Mouse (Mus musculus): ENCODE data around the gene Mrm2. TPM values are rescaled to one million over a fixed set of nuclear protein-coding genes. Genes with fewer than 3 reads are reported as not detected.
"Not testable (repeated sequence)": the region's sequence is repeated elsewhere in the genome, so short reads cannot be mapped to it uniquely, and the experiment has no call there.

Gene Mrm2
- polyA plus RNA-seq, 1 experiment from 2014 or later: 22.0 TPM

DNA sequence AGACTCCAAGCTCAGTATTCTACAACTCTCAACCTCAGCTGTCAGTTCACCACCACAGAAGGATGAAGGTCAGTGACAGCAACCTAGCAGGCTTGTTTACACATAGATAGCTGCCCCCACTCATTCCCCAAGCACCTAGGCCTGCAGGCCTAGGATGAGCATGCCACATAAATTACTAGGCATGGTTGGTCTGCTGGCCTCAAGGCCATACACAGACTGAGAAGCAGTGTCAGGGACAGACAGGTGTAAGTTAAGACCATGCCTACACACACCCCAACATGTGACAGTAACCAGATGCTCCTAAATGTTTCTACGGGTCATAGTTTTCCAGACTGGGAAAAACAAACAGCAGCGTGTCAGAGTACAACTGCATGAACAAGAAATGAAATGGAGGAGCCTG is 37.8 kb upstream of the Mrm2 start:
- peak; percentile 62; the same call in 1 of the 2 replicates for ATAC-seq (ENCODE audit: low FRiP score, low TSS enrichment)
- Histone ChIP-seq H3K4me2 (replicated peaks; ENCODE audit: low read depth, low read length) (no peak overlapping the region), H3K4me3 (ENCODE audit: low read length) (no peak overlapping the region), H3K9me3 (ENCODE audit: low read length) (no peaks in the 10 kb centered on the region), H3K36me3 (ENCODE audit: insufficient read depth, low read length) (0 out of 2 replicates have a peak, but pooled peaks cover 6% of the 10 kb centered on the region), H3K27ac (ENCODE audit: low read length) (no peak overlapping the region), H3K9ac (replicated peaks; ENCODE audit: low read length) (no peak overlapping the region), H3K27me3 (ENCODE audit: insufficient read depth, low read length) (no peaks in the 10 kb centered on the region), H3K4me1 (ENCODE audit: insufficient read depth, low read length) (peaks cover 14% of the 10 kb centered on the region)
- 43% methylated on average over 2 of the region's 2 CpGs for WGBS

DNA sequence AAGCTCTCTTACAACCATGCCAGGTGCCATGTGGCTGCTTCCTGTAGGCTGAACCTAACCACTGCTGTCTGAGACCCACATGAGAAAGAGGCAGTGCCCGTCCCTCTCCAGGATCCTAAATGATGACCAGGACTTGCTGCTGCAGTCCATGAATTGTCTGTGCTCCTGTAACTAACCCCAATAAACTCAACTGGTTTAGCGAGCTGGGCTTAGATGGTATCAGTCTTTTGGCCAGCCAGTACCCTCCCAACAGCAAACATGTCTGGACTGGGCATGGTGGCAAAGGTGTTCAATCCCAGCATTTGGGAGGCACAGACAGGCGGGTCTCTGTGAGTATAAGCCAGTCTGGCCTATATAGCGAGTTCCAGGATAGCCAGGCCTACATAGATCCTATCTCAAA is 37.2 kb upstream of the Mrm2 start:
- 80% methylated on average over 4 of the region's 4 CpGs for WGBS
- ATAC-seq (ENCODE audit: low FRiP score, low TSS enrichment): no peak

DNA sequence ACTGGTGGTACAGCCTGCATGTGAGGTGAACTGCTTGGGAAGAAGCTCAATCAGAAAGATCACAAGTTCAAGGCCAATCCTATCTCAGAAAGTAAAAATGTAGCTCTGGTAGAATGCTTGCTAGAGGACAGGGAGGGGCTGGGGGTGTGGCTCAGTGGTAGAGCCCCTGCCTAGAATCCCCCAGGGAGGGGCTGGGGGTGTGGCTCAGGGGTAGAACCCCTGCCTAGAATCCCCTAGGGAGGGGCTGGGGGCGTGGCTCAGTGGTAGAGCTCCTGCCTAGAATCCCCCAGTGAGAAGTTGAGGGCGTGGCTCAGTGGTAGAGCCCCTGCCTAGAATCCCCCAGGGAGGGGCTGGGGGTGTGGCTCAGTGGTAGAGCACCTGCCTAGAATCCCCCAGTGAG is 36.4 kb upstream of the Mrm2 start:
- ATAC-seq (ENCODE audit: low FRiP score, low TSS enrichment); H3K4me3 ChIP-seq (ENCODE audit: low read length); H3K27ac ChIP-seq (ENCODE audit: low read length); H3K4me2 ChIP-seq (replicated peaks; ENCODE audit: low read depth, low read length); H3K4me1 ChIP-seq (ENCODE audit: insufficient read depth, low read length); H3K27me3 ChIP-seq (ENCODE audit: insufficient read depth, low read length); H3K9ac ChIP-seq (replicated peaks; ENCODE audit: low read length); H3K9me3 ChIP-seq (ENCODE audit: low read length): not testable (repeated sequence)
- 95% methylated on average over 2 of the region's 2 CpGs for WGBS
- peaks cover 11% of the 10 kb centered on the region for H3K36me3 ChIP-seq (ENCODE audit: insufficient read depth, low read length)

More for the DNA sequence above, 37.2 kb upstream of the Mrm2 start:
- Histone ChIP-seq H3K9ac (replicated peaks; ENCODE audit: low read length) (no peak overlapping the region), H3K27me3 (ENCODE audit: insufficient read depth, low read length) (no peaks in the 10 kb centered on the region), H3K27ac (ENCODE audit: low read length) (no peak overlapping the region), H3K4me2 (replicated peaks; ENCODE audit: low read depth, low read length) (no peak overlapping the region), H3K4me1 (ENCODE audit: insufficient read depth, low read length) (peaks cover 9% of the 10 kb centered on the region), H3K36me3 (ENCODE audit: insufficient read depth, low read length) (0 out of 2 replicates have a peak, but pooled peaks cover 6% of the 10 kb centered on the region), H3K9me3 (ENCODE audit: low read length) (no peaks in the 10 kb centered on the region), H3K4me3 (ENCODE audit: low read length) (no peak overlapping the region)

DNA sequence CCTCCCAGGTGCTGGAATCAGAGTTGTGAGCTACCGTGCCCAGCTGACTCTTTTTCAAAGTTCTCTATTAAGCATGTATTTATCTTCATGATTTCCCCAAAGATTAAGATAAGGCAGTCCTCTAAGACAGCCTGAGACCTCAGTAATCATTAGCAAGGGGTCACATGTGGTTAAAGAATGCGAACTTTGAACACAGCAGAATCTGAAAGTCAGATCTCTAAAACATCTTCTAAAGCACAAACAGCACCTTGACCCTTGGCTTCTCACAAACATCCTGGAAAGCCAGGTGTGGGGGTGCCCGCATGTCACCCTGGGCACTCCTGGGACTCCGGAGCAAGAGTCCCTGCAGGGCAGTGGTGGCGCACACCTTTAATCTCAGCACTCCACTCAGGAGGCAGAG is 32.7 kb upstream of the Mrm2 start:
- no peak for ATAC-seq (ENCODE audit: low FRiP score, low TSS enrichment)
- 80% methylated on average over 5 of the region's 5 CpGs for WGBS
- no peak overlapping the region for H3K27ac ChIP-seq (ENCODE audit: low read length)

DNA sequence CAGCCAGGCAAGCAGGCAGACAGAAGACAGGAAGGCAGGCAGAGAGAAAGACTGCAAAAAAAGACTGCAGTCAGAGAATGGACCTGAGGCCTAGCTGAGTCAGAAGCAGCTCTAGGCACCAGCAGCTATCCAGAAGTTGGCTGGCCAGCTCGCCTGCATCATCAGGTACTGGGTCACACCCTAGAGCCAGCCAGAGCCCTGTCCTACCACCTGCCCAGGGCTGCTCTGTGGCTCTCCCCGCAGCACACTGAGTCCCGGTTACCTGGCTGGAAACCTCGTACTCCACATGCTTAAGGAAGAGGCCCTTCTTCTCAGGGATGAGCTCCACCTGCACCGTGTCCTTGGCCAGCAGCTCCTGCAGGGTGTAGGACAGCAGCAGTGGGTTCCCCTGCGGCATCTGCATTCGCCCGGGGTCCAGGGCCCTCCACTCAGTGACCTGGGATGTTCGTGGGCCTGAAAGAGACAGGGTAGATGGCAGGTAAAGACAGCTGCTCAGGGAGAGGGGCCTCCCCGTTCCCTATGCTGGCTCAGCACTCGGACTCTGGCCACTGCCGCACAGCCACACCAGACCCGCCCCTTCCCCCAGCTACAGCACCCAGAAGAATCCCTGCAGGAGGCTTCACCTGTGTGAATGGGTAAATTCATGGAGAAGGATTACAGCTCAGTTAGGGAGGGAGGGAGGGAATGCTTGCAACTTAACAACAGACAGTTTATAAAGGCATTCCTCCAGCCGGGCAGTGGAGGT is 28.4 kb upstream of the Mrm2 start:
- Histone ChIP-seq H3K27me3 (ENCODE audit: insufficient read depth, low read length) (no peaks in the 10 kb centered on the region), H3K9me3 (ENCODE audit: low read length) (peaks cover 4% of the 10 kb centered on the region; the same call in 1 of the 2 replicates), H3K27ac (ENCODE audit: low read length) (peak overlapping the region; percentile 25; the same call in 1 of the 2 replicates), H3K9ac (replicated peaks; ENCODE audit: low read length) (no peak overlapping the region), H3K36me3 (ENCODE audit: insufficient read depth, low read length) (peaks cover 24% of the 10 kb centered on the region), H3K4me1 (ENCODE audit: insufficient read depth, low read length) (no peaks in the 10 kb centered on the region), H3K4me3 (ENCODE audit: low read length) (no peak overlapping the region), H3K4me2 (replicated peaks; ENCODE audit: low read depth, low read length) (no peak overlapping the region)
- 79% methylated on average over 14 of the region's 14 CpGs for whole genome bisulfite sequencing
- peak; percentile 88 for ATAC-seq (ENCODE audit: low FRiP score, low TSS enrichment)

More for the DNA sequence above, 32.7 kb upstream of the Mrm2 start:
- Histone ChIP-seq H3K9me3 (ENCODE audit: low read length) (peaks cover 4% of the 10 kb centered on the region; the same call in 1 of the 2 replicates), H3K36me3 (ENCODE audit: insufficient read depth, low read length) (peaks cover 11% of the 10 kb centered on the region), H3K4me1 (ENCODE audit: insufficient read depth, low read length) (no peaks in the 10 kb centered on the region; the same call in 1 of the 2 replicates), H3K4me3 (ENCODE audit: low read length) (no peak overlapping the region), H3K4me2 (replicated peaks; ENCODE audit: low read depth, low read length) (no peak overlapping the region), H3K27me3 (ENCODE audit: insufficient read depth, low read length) (no peaks in the 10 kb centered on the region), H3K9ac (replicated peaks; ENCODE audit: low read length) (no peak overlapping the region)

DNA sequence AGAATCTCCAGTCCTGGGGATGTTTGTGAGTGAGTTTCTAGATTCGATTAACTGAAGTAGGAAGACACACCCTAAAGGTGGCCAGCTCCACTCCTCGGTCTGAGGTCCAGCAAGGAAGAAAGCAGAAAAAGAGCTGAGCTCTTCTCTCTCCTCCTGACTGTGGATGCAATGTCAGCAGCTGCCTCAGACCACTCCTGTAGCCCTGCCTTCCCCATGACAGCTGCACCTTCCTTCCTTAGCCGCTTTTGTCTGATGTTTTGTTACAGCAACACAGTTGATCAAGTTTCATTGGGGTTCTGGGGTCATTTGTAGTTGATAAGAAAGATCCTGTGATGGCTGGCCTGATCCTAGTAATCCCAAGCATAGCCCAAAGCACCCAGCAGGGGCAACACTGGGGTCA is 25.8 kb upstream of the Mrm2 start:
- no peak overlapping the region for H3K27ac ChIP-seq (ENCODE audit: low read length)
- ATAC-seq (ENCODE audit: low FRiP score, low TSS enrichment): no peak
- H3K9ac ChIP-seq (replicated peaks; ENCODE audit: low read length): no peak overlapping the region
- H3K27me3 ChIP-seq (ENCODE audit: insufficient read depth, low read length): no peaks in the 10 kb centered on the region
- no peaks in the 10 kb centered on the region for H3K4me1 ChIP-seq (ENCODE audit: insufficient read depth, low read length)
- H3K4me2 ChIP-seq (replicated peaks; ENCODE audit: low read depth, low read length): no peak overlapping the region
- H3K9me3 ChIP-seq (ENCODE audit: low read length): no peaks in the 10 kb centered on the region
- no peak overlapping the region for H3K4me3 ChIP-seq (ENCODE audit: low read length)
- H3K36me3 ChIP-seq (ENCODE audit: insufficient read depth, low read length): peaks cover 41% of the 10 kb centered on the region
- WGBS: 81% methylated on average over 3 of the region's 3 CpGs

DNA sequence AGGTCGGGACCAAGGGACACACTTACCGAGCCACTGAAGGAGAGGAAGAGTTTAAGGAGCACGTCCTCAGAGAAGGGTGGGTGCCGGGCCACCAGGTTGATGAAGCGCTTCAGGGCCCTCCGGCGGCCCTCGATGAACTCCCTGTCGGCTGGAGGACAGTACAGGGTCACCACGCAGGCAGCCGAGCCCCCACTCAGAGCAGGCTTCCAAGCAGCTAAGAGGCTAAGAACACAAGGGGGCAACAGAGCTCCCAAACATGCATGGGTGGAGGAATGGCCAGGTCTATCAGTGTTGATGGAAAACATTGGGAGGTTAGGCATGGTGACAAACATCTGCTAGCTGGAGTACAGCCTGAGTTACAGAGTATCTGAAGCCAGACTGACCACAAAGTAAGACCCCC is 24.2 kb upstream of the Mrm2 start:
- Histone ChIP-seq H3K4me3 (ENCODE audit: low read length) (no peak overlapping the region), H3K9ac (replicated peaks; ENCODE audit: low read length) (no peak overlapping the region), H3K36me3 (ENCODE audit: insufficient read depth, low read length) (peaks cover 53% of the 10 kb centered on the region), H3K9me3 (ENCODE audit: low read length) (no peaks in the 10 kb centered on the region), H3K4me2 (replicated peaks; ENCODE audit: low read depth, low read length) (no peak overlapping the region), H3K4me1 (ENCODE audit: insufficient read depth, low read length) (no peaks in the 10 kb centered on the region), H3K27me3 (ENCODE audit: insufficient read depth, low read length) (no peaks in the 10 kb centered on the region), H3K27ac (ENCODE audit: low read length) (no peak overlapping the region)
- WGBS: 77% methylated on average over 11 of the region's 11 CpGs
- no peak for ATAC-seq (ENCODE audit: low FRiP score, low TSS enrichment)

DNA sequence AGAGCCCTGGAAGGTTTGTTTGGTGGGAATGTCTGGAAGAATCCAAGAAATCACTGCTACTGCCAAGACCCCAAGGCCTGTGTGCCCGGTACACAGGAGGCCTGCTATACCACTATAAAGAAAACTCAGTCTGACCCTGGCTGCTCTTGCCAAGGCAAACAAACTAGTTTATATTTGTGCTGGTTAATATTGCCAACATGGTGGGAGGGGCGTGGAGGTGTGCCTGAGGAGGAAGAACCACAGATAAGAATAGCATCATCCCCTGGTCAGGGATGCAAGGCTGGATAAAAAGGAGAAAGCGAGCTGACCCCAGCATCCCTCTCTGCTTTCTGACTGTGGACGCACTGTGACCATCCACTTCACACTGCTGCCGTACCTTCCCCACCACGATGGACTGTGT is 20.7 kb upstream of the Mrm2 start:
- H3K9ac ChIP-seq (replicated peaks; ENCODE audit: low read length): no peak overlapping the region
- no peak overlapping the region for H3K27ac ChIP-seq (ENCODE audit: low read length)
- no peaks in the 10 kb centered on the region for H3K27me3 ChIP-seq (ENCODE audit: insufficient read depth, low read length)
- ATAC-seq (ENCODE audit: low FRiP score, low TSS enrichment): no peak
- no peaks in the 10 kb centered on the region for H3K4me1 ChIP-seq (ENCODE audit: insufficient read depth, low read length)
- peaks cover 48% of the 10 kb centered on the region for H3K36me3 ChIP-seq (ENCODE audit: insufficient read depth, low read length)
- WGBS: 94% methylated on average over 6 of the region's 6 CpGs
- no peaks in the 10 kb centered on the region for H3K9me3 ChIP-seq (ENCODE audit: low read length)
- H3K4me3 ChIP-seq (ENCODE audit: low read length): no peak overlapping the region
- H3K4me2 ChIP-seq (replicated peaks; ENCODE audit: low read depth, low read length): no peak overlapping the region

DNA sequence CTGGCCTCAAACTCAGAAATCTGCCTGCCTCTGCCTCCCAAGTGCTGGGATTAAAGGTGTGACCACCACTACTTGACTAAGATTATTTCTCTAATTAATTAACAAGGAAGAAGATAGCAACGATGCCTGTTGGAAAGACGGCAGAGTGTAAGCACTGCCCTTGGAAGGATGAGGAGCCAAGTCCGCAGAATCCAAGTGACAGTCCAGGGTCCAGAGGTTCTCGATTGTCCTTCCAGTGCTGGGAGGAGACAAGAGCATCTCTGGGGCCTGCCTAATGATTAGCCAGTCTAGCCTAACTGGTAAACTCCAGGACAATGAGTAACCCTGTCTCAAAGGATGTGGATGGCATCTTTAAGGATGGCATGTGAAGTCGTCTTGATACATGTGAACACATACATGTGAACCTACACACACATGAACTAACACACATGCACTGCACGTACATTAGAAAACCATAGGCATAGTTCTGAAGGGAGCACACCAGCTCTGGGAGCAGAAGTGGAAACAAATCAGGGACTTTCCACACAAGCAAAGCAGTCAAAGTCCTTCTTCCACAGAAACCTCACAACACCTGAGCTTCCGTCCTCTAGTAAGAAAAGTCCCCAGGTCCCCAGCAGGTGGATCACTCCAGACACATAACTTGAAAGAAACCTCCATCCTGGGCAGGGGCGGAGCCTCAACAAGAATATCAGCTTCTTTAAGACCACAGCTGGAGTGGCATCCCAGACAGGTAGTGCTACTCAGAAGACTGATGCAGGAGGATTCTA is 19.2 kb upstream of the Mrm2 start:
- no peak overlapping the region for H3K9ac ChIP-seq (replicated peaks; ENCODE audit: low read length)
- peak; percentile 82 for ATAC-seq (ENCODE audit: low FRiP score, low TSS enrichment)
- no peaks in the 10 kb centered on the region for H3K4me1 ChIP-seq (ENCODE audit: insufficient read depth, low read length)
- no peak overlapping the region for H3K27ac ChIP-seq (ENCODE audit: low read length)
- H3K4me2 ChIP-seq (replicated peaks; ENCODE audit: low read depth, low read length): no peak overlapping the region
- H3K36me3 ChIP-seq (ENCODE audit: insufficient read depth, low read length): peaks cover 42% of the 10 kb centered on the region
- no peak overlapping the region for H3K4me3 ChIP-seq (ENCODE audit: low read length)
- no peaks in the 10 kb centered on the region for H3K9me3 ChIP-seq (ENCODE audit: low read length)
- WGBS: 90% methylated on average over 8 of the region's 8 CpGs
- no peaks in the 10 kb centered on the region for H3K27me3 ChIP-seq (ENCODE audit: insufficient read depth, low read length)

DNA sequence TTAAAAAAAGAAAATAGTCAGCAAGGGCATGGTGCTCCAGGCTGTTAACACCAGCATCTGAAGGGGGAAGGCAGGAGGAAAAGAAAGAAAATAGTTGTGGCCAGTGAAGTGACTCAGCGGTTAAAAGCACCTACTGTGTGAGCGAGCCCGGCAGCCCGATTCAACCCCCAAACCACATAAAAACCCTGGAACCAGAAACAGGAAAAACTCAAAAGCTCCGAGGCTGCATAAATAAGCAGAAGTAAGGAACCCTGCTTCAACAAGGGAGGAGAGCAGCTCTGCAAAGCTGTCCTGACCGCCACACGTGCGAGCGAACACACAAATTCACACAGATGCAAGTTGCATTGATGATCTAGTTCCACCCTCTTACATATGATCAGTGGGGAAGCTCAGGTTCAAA is 18.2 kb upstream of the Mrm2 start:
- ATAC-seq (ENCODE audit: low FRiP score, low TSS enrichment): no peak
- Histone ChIP-seq H3K4me3 (ENCODE audit: low read length) (no peak overlapping the region), H3K9ac (replicated peaks; ENCODE audit: low read length) (no peak overlapping the region), H3K36me3 (ENCODE audit: insufficient read depth, low read length) (peaks cover 45% of the 10 kb centered on the region), H3K4me2 (replicated peaks; ENCODE audit: low read depth, low read length) (no peak overlapping the region), H3K27me3 (ENCODE audit: insufficient read depth, low read length) (no peaks in the 10 kb centered on the region), H3K9me3 (ENCODE audit: low read length) (no peaks in the 10 kb centered on the region), H3K27ac (ENCODE audit: low read length) (no peak overlapping the region), H3K4me1 (ENCODE audit: insufficient read depth, low read length) (no peaks in the 10 kb centered on the region)
- 93% methylated on average over 9 of the region's 9 CpGs for WGBS

Measured in kidney, embryonic 16.5 days (tissue).